12 mouse cellular contexts compared by ENCODE assay signal in the genomic region with DNA sequence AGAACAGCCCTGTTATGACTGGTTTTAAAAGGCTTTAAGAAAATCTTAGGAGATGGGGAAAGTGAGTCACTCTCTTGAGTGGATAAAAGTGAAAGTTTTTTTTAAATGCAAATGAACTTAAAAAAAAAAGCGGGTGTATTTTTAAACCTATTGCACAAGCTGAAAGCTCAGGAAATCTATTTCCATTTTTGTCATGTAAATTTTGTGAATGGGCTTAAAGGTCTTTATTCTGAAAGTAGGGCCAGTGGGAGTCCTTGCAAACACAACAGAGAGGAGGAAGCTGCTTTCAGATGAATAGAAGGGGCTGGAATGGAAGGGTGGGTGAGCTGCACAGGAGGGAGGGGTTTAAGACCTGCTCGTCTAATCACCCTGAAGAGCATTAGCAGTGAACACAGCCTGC.
DNase-seq lines count a peak whose midpoint lies in the region; ATAC-seq and TF ChIP-seq lines count a peak whose summit lies in the region.
"Had no signal": no experiment of that assay in that cellular context is flagged by ENCODE, and none has a peak within 500 bp of the region (broad histone marks: within the 10 kb centered on the region; RNA-seq: fewer than 3 reads in every experiment).

No protein-coding gene starts in this region.

- peaks cover 1% of the 10 kb centered on the region for H3K27me3 ChIP-seq in ES-Bruce4 (ENCODE audit: control insufficient read depth, insufficient read depth, low read length, poor library complexity, severe bottlenecking)
- H3K27me3 ChIP-seq in embryonic facial prominence, embryonic 10.5 days (replicated peaks; ENCODE audit: low read depth, poor library complexity, severe bottlenecking), result no peaks in the 10 kb centered on the region
- no peaks in the 10 kb centered on the region for H3K27me3 ChIP-seq in hindbrain, embryonic 14.5 days (ENCODE audit: control insufficient read depth, insufficient read depth, low read length)
- no peaks in the 10 kb centered on the region for H3K27me3 ChIP-seq in stomach, postnatal 0 days (ENCODE audit: control insufficient read depth, insufficient read depth, low read length)

- peak; percentile 60; the same call in 1 of the 2 replicates for ATAC-seq in hindbrain, embryonic 14.5 days (ENCODE audit: low FRiP score)
- no peak for ATAC-seq in stomach, postnatal 0 days (ENCODE audit: low FRiP score, low TSS enrichment)
- ATAC-seq: lung, postnatal 0 days had no signal

- H3K4me3 ChIP-seq in ES-Bruce4 (ENCODE audit: low read depth, low read length), result no peak overlapping the region
- H3K4me3 ChIP-seq in embryonic facial prominence, embryonic 10.5 days, result no peak overlapping the region
- no peak overlapping the region for H3K4me3 ChIP-seq in hindbrain, embryonic 14.5 days (replicated peaks; ENCODE audit: low read length)
- no peak overlapping the region for H3K4me3 ChIP-seq in stomach, postnatal 0 days (ENCODE audit: low read depth, low read length)
- H3K4me3 ChIP-seq: erythroblast, embryonic 14.5 days had no signal

- no peak overlapping the region for H3K9ac ChIP-seq in ES-Bruce4 (ENCODE audit: low read depth, poor library complexity, severe bottlenecking)
- no peak overlapping the region for H3K9ac ChIP-seq in hindbrain, embryonic 14.5 days
- no peak overlapping the region for H3K9ac ChIP-seq in stomach, postnatal 0 days (ENCODE audit: low read length)

- 17% methylated on average over 2 of the region's 2 CpGs for WGBS in embryonic facial prominence, embryonic 10.5 days
- 6% methylated on average over 2 of the region's 2 CpGs for WGBS in hindbrain, embryonic 14.5 days
- 53% methylated on average over 2 of the region's 2 CpGs for WGBS in stomach, postnatal 0 days

- TF ChIP-seq CTCF in ES-Bruce4 (IDR thresholded peaks at IDR 0.05; ENCODE audit: low read depth, low read length), result no peak
- no peak for TF ChIP-seq CTCF in stomach, postnatal 0 days (IDR thresholded peaks at IDR 0.05; ENCODE audit: low read depth)

- no peak overlapping the region for H3K27ac ChIP-seq in ES-Bruce4 (ENCODE audit: insufficient read depth, low read length)
- no peak overlapping the region for H3K27ac ChIP-seq in embryonic facial prominence, embryonic 10.5 days (replicated peaks)
- H3K27ac ChIP-seq in hindbrain, embryonic 14.5 days, result no peak overlapping the region
- no peak overlapping the region for H3K27ac ChIP-seq in stomach, postnatal 0 days (replicated peaks)

- no peak overlapping the region for H3K4me2 ChIP-seq in hindbrain, embryonic 14.5 days (replicated peaks)
- H3K4me2 ChIP-seq in stomach, postnatal 0 days (replicated peaks; ENCODE audit: low read depth), result no peak overlapping the region

- H3K4me1 ChIP-seq in ES-Bruce4 (ENCODE audit: control insufficient read depth, insufficient read depth, low read length), result no peaks in the 10 kb centered on the region
- no peaks in the 10 kb centered on the region for H3K4me1 ChIP-seq in embryonic facial prominence, embryonic 10.5 days
- no peaks in the 10 kb centered on the region for H3K4me1 ChIP-seq in hindbrain, embryonic 14.5 days (replicated peaks; ENCODE audit: control insufficient read depth, insufficient read depth, low read length)
- no peaks in the 10 kb centered on the region for H3K4me1 ChIP-seq in stomach, postnatal 0 days (replicated peaks; ENCODE audit: control insufficient read depth, insufficient read depth)

- TF ChIP-seq EP300 in ES-Bruce4 (IDR thresholded peaks at IDR 0.05; ENCODE audit: insufficient read depth, low read depth, low read length), result 0 out of 2 replicates have a peak, but pooled peaks have one; percentile 55
- TF ChIP-seq EP300 in stomach, postnatal 0 days (optimal IDR thresholded peaks at IDR 0.05), result no peak

- H3K9me3 ChIP-seq in ES-Bruce4 (replicated peaks; ENCODE audit: control insufficient read depth, insufficient read depth, low read length, poor library complexity, severe bottlenecking), result 0 out of 2 replicates have a peak, but pooled peaks cover 4% of the 10 kb centered on the region
- H3K9me3 ChIP-seq in embryonic facial prominence, embryonic 10.5 days, result no peaks in the 10 kb centered on the region
- no peaks in the 10 kb centered on the region for H3K9me3 ChIP-seq in hindbrain, embryonic 14.5 days (ENCODE audit: control insufficient read depth, low read length)
- H3K9me3 ChIP-seq in stomach, postnatal 0 days (ENCODE audit: control insufficient read depth, low read length), result no peaks in the 10 kb centered on the region

- TF ChIP-seq POLR2A in ES-Bruce4 (IDR thresholded peaks at IDR 0.05; ENCODE audit: insufficient read depth, low read length), result no peak

- H3K36me3 ChIP-seq in ES-Bruce4 (ENCODE audit: control insufficient read depth, insufficient read depth, low read length, poor library complexity, severe bottlenecking), result no peaks in the 10 kb centered on the region
- no peaks in the 10 kb centered on the region for H3K36me3 ChIP-seq in embryonic facial prominence, embryonic 10.5 days (replicated peaks)
- H3K36me3 ChIP-seq in hindbrain, embryonic 14.5 days (replicated peaks; ENCODE audit: control insufficient read depth, insufficient read depth), result no peaks in the 10 kb centered on the region
- no peaks in the 10 kb centered on the region for H3K36me3 ChIP-seq in stomach, postnatal 0 days (ENCODE audit: control insufficient read depth, insufficient read depth, low read length)

- DNase-seq in 3T3-L1 (ENCODE audit: low read depth, low spot score), result peak; percentile 4
- peak; percentile 7 for DNase-seq in embryonic facial prominence, embryonic 10.5 days (ENCODE audit: low spot score)
- DNase-seq in hindbrain, embryonic 14.5 days (ENCODE audit: low spot score), result no peak
- no peak for DNase-seq in testis, postnatal 14 days (ENCODE audit: low spot score)
- no peak for DNase-seq in urinary bladder, adult 2 months (ENCODE audit: low spot score)
- no peak for DNase-seq in stomach, postnatal 0 days (ENCODE audit: low spot score)
- DNase-seq: cerebellum, postnatal 36 days; gastrocnemius, postnatal 36 days; kidney, postnatal 14 days had no signal

Comparison
In these comparisons a context has a peak if more than half of its experiments do, and no peak if none do; other contexts are left out.
1. DNase-seq: peak in 3T3-L1 (single experiment) and embryonic facial prominence, embryonic 10.5 days (single experiment); none in hindbrain, embryonic 14.5 days (single experiment), testis, postnatal 14 days (single experiment), urinary bladder, adult 2 months (single experiment) and stomach, postnatal 0 days (single experiment).